Mouse (Mus musculus): ENCODE results near the gene Tmco1. TPM values are rescaled to one million over a fixed set of nuclear protein-coding genes. Genes with fewer than 3 reads are reported as not detected.

Gene Tmco1
- total and polyA plus RNA-seq, 3 experiments, result 110 to 128 TPM; not detected in 1

- Histone ChIP-seq H3K9me3 (replicated peaks; ENCODE audit: insufficient read depth, low read length) (no peaks in the 10 kb centered on the region), H3K27ac (ENCODE audit: control insufficient read depth, low read depth, low read length) (no peak overlapping the region), H3K36me3 (ENCODE audit: control insufficient read depth in 1 of 2, insufficient read depth in 2 of 2, low read length in 2 of 2) (peaks cover 2 to 9% of the 10 kb centered on the region in 2 experiments), H3K9ac (ENCODE audit: control insufficient read depth, low read depth, low read length, poor library complexity, severe bottlenecking) (no peak overlapping the region), H3K27me3 (ENCODE audit: control insufficient read depth in 1 of 2, insufficient read depth in 2 of 2, low read length in 2 of 2) (no peaks in the 10 kb centered on the region), H3K4me1 (ENCODE audit: control insufficient read depth in 1 of 2, insufficient read depth in 2 of 2, low read length in 2 of 2) (no peaks in the 10 kb centered on the region), H3K79me2 (ENCODE audit: control insufficient read depth, insufficient read depth, low read length, poor library complexity) (no peaks in the 10 kb centered on the region), H3K4me3 (ENCODE audit: control insufficient read depth in 1 of 2, insufficient read depth in 1 of 2, low read depth in 2 of 2, low read length in 2 of 2) (no peak overlapping the region)
- DNase-seq (ENCODE audit: low read depth, low spot score), result no peak
- TF ChIP-seq MAFK (IDR thresholded peaks at IDR 0.05; ENCODE audit: borderline replicate concordance, low read depth, low read length) (no peak), UBTF (IDR thresholded peaks at IDR 0.05; ENCODE audit: borderline replicate concordance, insufficient read depth, low read depth, low read length) (no peak), ELF1 (IDR thresholded peaks at IDR 0.05; ENCODE audit: low read depth, low read length) (no peak), CHD2 (IDR thresholded peaks at IDR 0.05; ENCODE audit: low read length) (no peak), POLR2AphosphoS2 (IDR thresholded peaks at IDR 0.05; ENCODE audit: low read length) (no peak), ZKSCAN1 (IDR thresholded peaks at IDR 0.05; ENCODE audit: low read depth, low read length) (no peak), TAL1 (IDR thresholded peaks at IDR 0.05; ENCODE audit: low read length) (no peak), USF2 (IDR thresholded peaks at IDR 0.05; ENCODE audit: borderline replicate concordance in 1 of 2, insufficient read depth in 1 of 2, low read depth in 1 of 2, low read length in 2 of 2) (no peak), MYB (IDR thresholded peaks at IDR 0.05; ENCODE audit: low read depth, low read length) (no peak), TCF12 (IDR thresholded peaks at IDR 0.05; ENCODE audit: low read depth, low read length) (no peak), JUND (IDR thresholded peaks at IDR 0.05; ENCODE audit: low read depth, low read length) (no peak), ETS1 (IDR thresholded peaks at IDR 0.05; ENCODE audit: low read depth, low read length) (no peak), HCFC1 (IDR thresholded peaks at IDR 0.05; ENCODE audit: low read depth, low read length) (no peak), SMC3 (IDR thresholded peaks at IDR 0.05; ENCODE audit: low read depth, low read length) (no peak), CHD1 (IDR thresholded peaks at IDR 0.05; ENCODE audit: low read depth, low read length) (no peak), TBP (IDR thresholded peaks at IDR 0.05; ENCODE audit: low read depth, low read length) (no peak)
Observed at GRCm38 (mm10) chr1:167362819-167363218, 54.6 kb downstream of the Tmco1 start.

DNA sequence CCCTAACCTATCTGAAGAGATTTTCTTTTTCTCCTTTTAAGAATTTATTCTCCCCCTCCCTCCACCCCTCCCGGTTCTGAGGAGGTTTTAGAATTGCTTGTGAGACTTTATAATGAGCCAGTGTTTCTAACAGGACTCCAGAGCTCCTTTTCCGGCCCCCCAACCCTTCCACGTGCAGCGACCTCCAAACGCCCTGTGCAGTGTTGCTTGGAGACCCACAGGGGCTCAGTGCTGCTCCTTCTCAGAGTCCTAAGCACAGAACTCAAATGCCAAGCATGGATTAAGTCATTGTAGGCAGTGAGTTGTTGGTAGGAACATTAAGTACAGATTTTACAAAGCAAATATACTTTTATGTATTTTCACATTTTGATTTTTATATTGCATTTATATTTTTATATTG lies 55.1 kb downstream of the Tmco1 start:
- Histone ChIP-seq H3K9ac (ENCODE audit: control insufficient read depth, low read depth, low read length, poor library complexity, severe bottlenecking) (no peak overlapping the region), H3K4me1 (ENCODE audit: control insufficient read depth in 1 of 2, insufficient read depth in 2 of 2, low read length in 2 of 2) (peaks cover 0 to 2% of the 10 kb centered on the region in 2 experiments; a peak in 2 of 4 replicates), H3K4me3 (ENCODE audit: control insufficient read depth in 1 of 2, insufficient read depth in 1 of 2, low read depth in 2 of 2, low read length in 2 of 2) (no peak overlapping the region), H3K9me3 (replicated peaks; ENCODE audit: insufficient read depth, low read length) (no peaks in the 10 kb centered on the region), H3K36me3 (ENCODE audit: control insufficient read depth in 1 of 2, insufficient read depth in 2 of 2, low read length in 2 of 2) (peaks cover 4 to 7% of the 10 kb centered on the region in 2 experiments), H3K27ac (ENCODE audit: control insufficient read depth, low read depth, low read length) (no peak overlapping the region), H3K79me2 (ENCODE audit: control insufficient read depth, insufficient read depth, low read length, poor library complexity) (no peaks in the 10 kb centered on the region), H3K27me3 (ENCODE audit: control insufficient read depth in 1 of 2, insufficient read depth in 2 of 2, low read length in 2 of 2) (no peaks in the 10 kb centered on the region)
- DNase-seq (ENCODE audit: low read depth, low spot score), result no peak
- TF ChIP-seq ZKSCAN1 (IDR thresholded peaks at IDR 0.05; ENCODE audit: low read depth, low read length), result no peak
